Comparison of ENCODE assay signal across 19 mouse cellular contexts in the genomic region with DNA sequence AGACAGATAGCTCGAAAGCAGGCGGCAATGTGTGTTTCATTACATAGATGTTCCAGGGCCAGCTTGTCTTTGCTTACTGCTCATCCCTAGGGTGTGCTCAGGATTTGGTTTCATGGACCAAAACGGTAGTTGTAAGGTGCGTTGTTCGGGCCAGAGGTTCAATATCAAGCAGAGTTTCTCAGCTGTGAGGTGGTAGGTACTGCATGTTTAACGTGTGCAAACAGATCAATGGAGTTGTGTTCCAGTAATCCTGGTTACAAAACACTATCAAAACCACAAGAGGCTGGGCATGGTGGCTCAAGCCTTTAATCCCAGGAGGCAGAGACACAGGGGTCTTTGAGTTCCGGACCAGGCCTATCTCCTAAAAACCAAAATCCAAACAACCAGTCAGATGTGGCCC. TPM values are rescaled to one million over a fixed set of nuclear protein-coding genes. Genes with fewer than 3 reads are reported as not detected.
"Had no signal": no experiment of that assay in that cellular context is flagged by ENCODE, and none has a peak within 500 bp of the region (broad histone marks: within the 10 kb centered on the region; RNA-seq: fewer than 3 reads in every experiment).

No protein-coding gene starts in this region.

- H3K27ac ChIP-seq: neural tube, embryonic 15.5 days; stomach, embryonic 15.5 days; stomach, postnatal 0 days had no signal

- H3K27me3 ChIP-seq: neural tube, embryonic 15.5 days; stomach, embryonic 15.5 days had no signal

- H3K9me3 ChIP-seq: neural tube, embryonic 15.5 days; stomach, embryonic 15.5 days had no signal

- H3K4me1 ChIP-seq: neural tube, embryonic 15.5 days; stomach, embryonic 15.5 days had no signal

- H3K9ac ChIP-seq: neural tube, embryonic 15.5 days; stomach, embryonic 15.5 days had no signal

- DNase-seq: retina, postnatal 1 day; right cerebral cortex, adult 18-20 months; right cerebral cortex, postnatal 14 days; right cerebral cortex, postnatal 25 days; right cerebral cortex, postnatal 4 days; spleen, adult 18-20 months; thymus, adult 18-20 months had no signal

- H3K4me2 ChIP-seq: neural tube, embryonic 15.5 days; stomach, embryonic 15.5 days had no signal

- H3K4me3 ChIP-seq: neural tube, embryonic 15.5 days; stomach, embryonic 15.5 days had no signal

RNA-seq across cellular contexts. Expression of a gene that starts 7.0 kb away (rescaled TPM):
- polyA plus RNA-seq: neural tube, embryonic 14.5 days; neural tube, embryonic 15.5 days; stomach, embryonic 16.5 days; testis, adult 2 months; urinary bladder, adult 2 months had no signal

RNA-seq across cellular contexts. Expression of a gene that starts 43.1 kb away (rescaled TPM):
- total RNA-seq: neutrophil, adult 5-6 weeks had no signal
- polyA plus RNA-seq: small intestine, adult 2 months; spleen, adult 2 months; stomach, embryonic 14.5 days; stomach, embryonic 15.5 days; stomach, embryonic 16.5 days; stomach, postnatal 0 days; thymus, postnatal 0 days; urinary bladder, adult 2 months had no signal
